Mouse (Mus musculus) CH12.LX (cell line): ENCODE measurements around the gene 2410015M20Rik. TPM values are rescaled to one million over a fixed set of nuclear protein-coding genes. Genes with fewer than 3 reads are reported as not detected.

Source experiments
- DNase-seq: peaks from one replicate; pipeline ENCODE4 v3.0.0-alpha.2; 2013; ENCODE audit errors: extremely low read depth
- H3K27ac ChIP-seq: 2 replicates; pipeline ENCODE4 v1.5.1; 2012; ENCODE audit warnings: low read depth, mild to moderate bottlenecking, control low read depth, moderate library complexity; ENCODE audit not compliant: insufficient read depth
- H3K27me3 ChIP-seq: replicated peaks from 2 replicates; pipeline ENCODE3; 2012; ENCODE audit warnings: inconsistent platforms
- H3K36me3 ChIP-seq, 2 experiments: replicated peaks in 1 of 2; 2 replicates each; pipeline versions ENCODE3 to v1.6.1; 2012; ENCODE audit warnings: inconsistent platforms in 1 of 2, low read length in 1 of 2, mild to moderate bottlenecking in 1 of 2, mixed read lengths in 1 of 2, moderate library complexity in 1 of 2; ENCODE audit not compliant: control insufficient read depth in 1 of 2, insufficient read depth in 1 of 2
- H3K4me1 ChIP-seq, 2 experiments: 2 replicates each; pipeline ENCODE4 v1.6.1; 2012; ENCODE audit warnings: inconsistent platforms in 1 of 2, moderate library complexity in 1 of 2; ENCODE audit not compliant: insufficient read depth in 2 of 2, control insufficient read depth in 1 of 2
- H3K4me2 ChIP-seq: 2 replicates; pipeline ENCODE4 v1.6.1; 2012; ENCODE audit warnings: low read depth, mild to moderate bottlenecking, control low read depth; ENCODE audit not compliant: poor library complexity, insufficient read depth, severe bottlenecking
- H3K4me3 ChIP-seq, 3 experiments: fragments of 150-350 bp in 1 of 3; sonication (generic) in 1 of 3; replicated peaks in 1 of 3; 2 replicates each; pipeline versions ENCODE3 to v1.5.1; 2011 to 2012; ENCODE audit warnings: low read depth in 2 of 3, low read length in 2 of 3, mild to moderate bottlenecking in 2 of 3, moderate library complexity in 2 of 3, control low read depth in 1 of 3, improper control_type of control experiment in 1 of 3, inconsistent platforms in 1 of 3, mixed read lengths in 1 of 3; ENCODE audit not compliant: poor library complexity in 1 of 3
- H3K79me2 ChIP-seq: replicated peaks from 2 replicates; pipeline ENCODE4 v1.6.1; 2012; ENCODE audit warnings: mild to moderate bottlenecking, moderate library complexity; ENCODE audit not compliant: control insufficient read depth, poor library complexity, insufficient read depth, severe bottlenecking; ENCODE audit errors: extremely low read depth
- H3K9ac ChIP-seq: 2 replicates; pipeline ENCODE4 v1.6.1; 2012; ENCODE audit warnings: low read depth, mild to moderate bottlenecking, control low read depth, moderate library complexity; ENCODE audit not compliant: insufficient read depth
- H3K9me3 ChIP-seq: replicated peaks from 2 replicates; pipeline ENCODE3; 2012; ENCODE audit warnings: low read length, inconsistent platforms, mixed read lengths
- BHLHE40 ChIP-seq: IDR thresholded peaks from 2 replicates; pipeline ENCODE4 v1.6.1; 2011; ENCODE audit warnings: mild to moderate bottlenecking, low read depth, low read length, improper control_type of control experiment
- CHD2 ChIP-seq: IDR thresholded peaks from 2 replicates; pipeline ENCODE4 v1.6.1; 2011; ENCODE audit warnings: low read length, improper control_type of control experiment
- ELF1 ChIP-seq: IDR thresholded peaks from 2 replicates; pipeline ENCODE4 v1.6.1; 2014; ENCODE audit warnings: low read depth, mild to moderate bottlenecking, inconsistent platforms, low read length, improper control_type of control experiment
- ETS1 ChIP-seq: conservative IDR thresholded peaks from 2 replicates; pipeline ENCODE4 v1.6.1; 2012; ENCODE audit warnings: low read depth, mild to moderate bottlenecking, inconsistent platforms, low read length, improper control_type of control experiment, moderate library complexity
- HCFC1 ChIP-seq: IDR thresholded peaks from 2 replicates; pipeline ENCODE4 v1.6.1; 2012; ENCODE audit warnings: low read depth, mild to moderate bottlenecking, inconsistent platforms, low read length, improper control_type of control experiment
- IRF4 ChIP-seq: IDR thresholded peaks from 2 replicates; pipeline ENCODE4 v1.6.1; 2014; ENCODE audit warnings: low read depth, mild to moderate bottlenecking, inconsistent platforms, low read length, improper control_type of control experiment
- JUN ChIP-seq: IDR thresholded peaks from 2 replicates; pipeline ENCODE4 v1.6.1; 2011; ENCODE audit warnings: low read depth, mild to moderate bottlenecking, low read length, improper control_type of control experiment, moderate library complexity; ENCODE audit not compliant: insufficient read depth
- JUND ChIP-seq: conservative IDR thresholded peaks from 2 replicates; pipeline ENCODE4 v1.6.1; 2011; ENCODE audit warnings: low read depth, low read length, improper control_type of control experiment
- MAX ChIP-seq: IDR thresholded peaks from 2 replicates; pipeline ENCODE4 v1.6.1; 2011; ENCODE audit warnings: low read length, improper control_type of control experiment
- MXI1 ChIP-seq: IDR thresholded peaks from 2 replicates; pipeline ENCODE4 v1.6.1; 2011; ENCODE audit warnings: mild to moderate bottlenecking, low read depth, low read length, improper control_type of control experiment
- MYC ChIP-seq: IDR thresholded peaks from 2 replicates; pipeline ENCODE4 v1.6.1; 2011; ENCODE audit warnings: low read depth, mild to moderate bottlenecking, improper control_type of control experiment, low read length
- NELFE ChIP-seq: IDR thresholded peaks from 2 replicates; pipeline ENCODE4 v1.6.1; 2011; ENCODE audit warnings: low read depth, low read length, improper control_type of control experiment
- NRF1 ChIP-seq: IDR thresholded peaks from 2 replicates; pipeline ENCODE4 v1.6.1; 2014; ENCODE audit warnings: low read depth, mild to moderate bottlenecking, inconsistent platforms, low read length, improper control_type of control experiment, moderate library complexity
- PAX5 ChIP-seq: IDR thresholded peaks from 2 replicates; pipeline ENCODE4 v1.6.1; 2012; ENCODE audit warnings: low read length, inconsistent platforms, mixed read lengths
- POLR2A ChIP-seq: IDR thresholded peaks from 2 replicates; pipeline ENCODE4 v1.6.1; 2011; ENCODE audit warnings: low read depth, mild to moderate bottlenecking, improper control_type of control experiment, low read length
- POLR2AphosphoS2 ChIP-seq: IDR thresholded peaks from 2 replicates; pipeline ENCODE4 v1.6.1; 2011; ENCODE audit warnings: low read depth, low read length, improper control_type of control experiment
- TBP ChIP-seq: conservative IDR thresholded peaks from 2 replicates; pipeline ENCODE4 v1.6.1; 2011; ENCODE audit warnings: low read depth, low read length, improper control_type of control experiment
- TCF12 ChIP-seq: IDR thresholded peaks from 2 replicates; pipeline ENCODE4 v1.6.1; 2014; ENCODE audit warnings: low read depth, mild to moderate bottlenecking, inconsistent platforms, low read length, improper control_type of control experiment
- UBTF ChIP-seq: IDR thresholded peaks from 2 replicates; pipeline ENCODE4 v1.6.1; 2012; ENCODE audit warnings: low read depth, mild to moderate bottlenecking, inconsistent platforms, low read length, improper control_type of control experiment, moderate library complexity
- USF1 ChIP-seq: IDR thresholded peaks from 2 replicates; pipeline ENCODE4 v1.6.1; 2014; ENCODE audit warnings: low read depth, mild to moderate bottlenecking, inconsistent platforms, low read length, improper control_type of control experiment
- ZKSCAN1 ChIP-seq: IDR thresholded peaks from 2 replicates; pipeline ENCODE4 v1.6.1; 2012; ENCODE audit warnings: low read depth, inconsistent platforms, low read length, improper control_type of control experiment, borderline replicate concordance
- ZNF384 ChIP-seq: IDR thresholded peaks from 2 replicates; pipeline ENCODE4 v1.6.1; 2012; ENCODE audit warnings: low read depth, low read length, improper control_type of control experiment, inconsistent platforms
- dilution Hi-C: fragments of 300-500 bp; cut with MboI; formaldehyde crosslinking; loops from 2 replicates; pipeline ENCODE4 v1.14.3; 2020; ENCODE audit warnings: low sequenced_read_pairs; ENCODE audit not compliant: extremely low pct_unique_long_range_greater_than_20kb, extremely low pct_ligation_motif_present
- in situ Hi-C: fragments of 300-500 bp; cut with MboI; formaldehyde crosslinking; loops from 3 replicates; pipeline ENCODE4 v1.14.3; 2019; ENCODE audit warnings: low sequenced_read_pairs, low pct_ligation_motif_present, low pct_unique_long_range_greater_than_20kb, mixed read lengths
- polyA plus RNA-seq: library from polyadenylated mRNA; unstranded; fragments of >175 nt; gene quantifications from 2 replicates; pipeline ENCODE4 v1.2.1, GENCODE M21; 2012; ENCODE audit warnings: low read depth; ENCODE audit not compliant: insufficient read length
- total RNA-seq, 2 experiments: library from RNA; depleted of rRNA; stranded (reverse); fragments of 300-350 nt in 1 of 2; fragments of >200 nt in 1 of 2; gene quantifications; 2 replicates each; pipeline ENCODE4 v1.2.3; 2012 to 2014

2410015M20Rik gene
- total and polyA plus RNA-seq, 3 experiments, result 154 to 272 (median 202) TPM

DNA sequence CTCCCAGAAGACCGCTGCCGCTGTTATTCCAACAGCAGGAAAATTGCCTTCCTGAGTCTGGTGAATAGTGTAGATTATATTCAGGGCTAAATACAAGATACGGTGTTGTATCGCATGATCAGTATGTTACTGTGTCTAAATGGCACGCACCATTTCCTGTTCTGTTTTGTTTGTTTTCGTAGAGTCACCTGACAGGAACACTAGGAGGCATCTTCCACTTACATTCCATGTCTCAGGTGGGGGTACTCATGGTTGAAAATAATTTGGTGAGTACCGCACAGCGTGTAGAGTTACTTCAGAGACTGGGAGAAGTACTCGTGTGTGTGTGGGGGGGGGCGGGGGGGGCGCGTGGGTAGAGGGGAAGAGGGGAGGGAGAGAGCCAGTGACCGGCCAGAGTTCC, 38.0 kb upstream of the 2410015M20Rik start:
- Histone ChIP-seq H3K27me3 (no peaks in the 10 kb centered on the region), H3K9ac (no peak overlapping the region), H3K4me3 (no peak overlapping the region), H3K27ac (no peak overlapping the region), H3K4me2 (no peak overlapping the region), H3K4me1 (no peaks in the 10 kb centered on the region; a peak in 1 of 4 replicates), H3K79me2 (no peaks in the 10 kb centered on the region), H3K9me3 (no peaks in the 10 kb centered on the region), H3K36me3 (no peaks in the 10 kb centered on the region)
- DNase-seq, result no peak
- dilution Hi-C loops (no loop called here), in situ Hi-C loops (no loop called here)
- TF ChIP-seq JUND (no peak), MYC (no peak), ZKSCAN1 (no peak), ETS1 (no peak), UBTF (no peak), POLR2AphosphoS2 (no peak), PAX5 (no peak), JUN (no peak), HCFC1 (no peak), POLR2A (no peak), TCF12 (no peak), USF1 (no peak), BHLHE40 (no peak), ZNF384 (no peak), NELFE (no peak), MXI1 (no peak)

DNA sequence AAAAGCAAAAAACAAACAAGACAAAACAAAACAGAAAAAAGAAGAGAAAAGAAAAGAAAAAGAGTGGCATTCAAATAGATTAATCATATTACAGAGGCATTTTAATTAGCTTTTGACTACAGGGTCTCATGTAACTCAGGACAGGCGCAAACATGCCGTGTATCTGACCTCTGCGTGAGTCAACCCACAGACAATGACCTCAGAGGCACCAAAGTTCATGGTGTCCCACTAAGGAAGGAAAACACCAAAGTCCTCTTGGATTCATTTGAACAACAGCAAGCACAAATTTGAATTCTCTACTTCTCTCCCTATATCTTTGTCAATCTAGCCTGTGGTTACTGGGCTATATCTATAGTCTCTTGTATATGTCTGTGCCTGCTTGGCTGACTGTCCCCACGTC, 33.7 kb upstream of the 2410015M20Rik start:
- Histone ChIP-seq H3K36me3 (no peaks in the 10 kb centered on the region), H3K4me2 (no peak overlapping the region), H3K79me2 (no peaks in the 10 kb centered on the region), H3K4me1 (peaks cover 0 to 3% of the 10 kb centered on the region in 2 experiments; a peak in 1 of 4 replicates), H3K9me3 (no peaks in the 10 kb centered on the region), H3K4me3 (no peak overlapping the region), H3K27me3 (no peaks in the 10 kb centered on the region), H3K27ac (no peak overlapping the region), H3K9ac (no peak overlapping the region)
- DNase-seq, result no peak
- TF ChIP-seq PAX5 (no peak), TCF12 (no peak), MYC (no peak), TBP (no peak), CHD2 (no peak), IRF4 (no peak), NRF1 (no peak), USF1 (no peak), MAX (no peak), ELF1 (no peak)
- dilution Hi-C loops (no loop called here), in situ Hi-C loops (no loop called here)
